Mouse (Mus musculus) embryonic fibroblast, embryonic 13.5 days (primary cell): ENCODE measurements around the gene Hist1h4k. TPM values are rescaled to one million over a fixed set of nuclear protein-coding genes. Genes with fewer than 3 reads are reported as not detected.
"Not testable (repeated sequence)": the region's sequence is repeated elsewhere in the genome, so short reads cannot be mapped to it uniquely, and the experiment has no call there.

Source experiments
- H3K27ac ChIP-seq: 2 replicates; pipeline ENCODE4 v1.5.1; 2012; ENCODE audit warnings: low read length, control low read depth, inconsistent platforms; ENCODE audit not compliant: insufficient read depth
- H3K4me1 ChIP-seq: 2 replicates; pipeline ENCODE4 v1.6.1; 2011; ENCODE audit warnings: low read length; ENCODE audit not compliant: control insufficient read depth, insufficient read depth
- H3K4me3 ChIP-seq: 2 replicates; pipeline ENCODE4 v1.5.1; 2011; ENCODE audit warnings: mild to moderate bottlenecking, control low read depth, low read length; ENCODE audit not compliant: insufficient read depth
- CTCF ChIP-seq: IDR thresholded peaks from 2 replicates; pipeline ENCODE4 v1.5.1; 2011; ENCODE audit warnings: mild to moderate bottlenecking, control low read depth, low read length, moderate library complexity, borderline replicate concordance; ENCODE audit not compliant: insufficient read depth
- POLR2A ChIP-seq: IDR thresholded peaks from 2 replicates; pipeline ENCODE4 v1.6.1; 2011; ENCODE audit warnings: low read depth, mild to moderate bottlenecking, control low read depth, low read length, moderate library complexity
- polyA plus RNA-seq: library from polyadenylated mRNA; stranded (reverse); fragments of >200 nt; gene quantifications from 2 replicates; pipeline ENCODE4 v1.2.4, GENCODE M21; 2011; ENCODE audit warnings: low read depth; ENCODE audit not compliant: missing spikeins, insufficient read length

Hist1h4k gene
- polyA plus RNA-seq, 1 experiment, result 7.3 TPM

DNA sequence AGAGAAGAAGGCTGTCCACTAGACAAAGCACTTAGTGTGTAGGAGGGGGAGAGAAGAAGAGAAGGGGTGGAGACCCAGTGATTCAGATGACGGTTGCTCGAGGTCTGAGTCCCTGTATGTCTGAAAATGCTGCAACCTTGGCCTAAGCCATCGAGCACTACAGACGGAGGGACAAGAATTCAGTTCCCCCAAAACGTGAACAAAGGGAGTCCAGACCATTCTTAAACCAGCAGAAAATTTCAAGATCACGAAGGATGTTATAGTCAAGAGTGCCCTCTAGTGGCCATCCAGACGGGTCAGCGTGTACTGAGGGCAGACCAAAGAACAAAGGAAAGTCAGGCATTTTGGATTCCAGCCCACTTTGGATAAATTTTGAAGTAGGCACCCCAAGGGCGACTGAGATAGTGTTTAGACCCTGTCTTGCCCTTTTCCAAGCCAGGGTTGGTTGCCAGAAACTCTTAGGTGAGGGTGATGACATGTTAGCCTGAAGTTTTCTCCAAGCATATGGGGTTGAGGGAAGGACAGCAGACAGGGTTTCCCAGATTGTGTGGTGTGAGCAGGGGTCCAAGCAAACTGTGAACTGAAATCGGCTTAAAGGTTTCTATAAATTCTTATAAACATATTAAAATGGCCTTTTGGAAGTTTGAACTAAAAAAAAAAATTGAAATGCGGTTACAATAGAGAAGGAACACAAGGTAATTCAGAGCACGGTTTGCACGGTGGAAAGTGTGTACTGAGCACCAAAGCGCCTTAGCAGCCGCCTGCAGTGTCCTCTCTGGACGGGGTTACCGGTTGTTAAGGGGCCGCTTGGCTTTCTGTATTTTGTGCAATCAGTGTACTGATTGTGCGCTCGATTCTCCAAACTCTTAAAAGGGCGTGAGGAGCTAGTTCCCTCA lies 16.0 kb downstream of the Hist1h4k start:
- peak overlapping the region; percentile 33 for H3K4me3 ChIP-seq
- no peak for TF ChIP-seq POLR2A
- peak; percentile 68; the same call in 1 of the 2 replicates for TF ChIP-seq CTCF
- peak overlapping the region; percentile 49 for H3K27ac ChIP-seq
- no peaks in the 10 kb centered on the region for H3K4me1 ChIP-seq

DNA sequence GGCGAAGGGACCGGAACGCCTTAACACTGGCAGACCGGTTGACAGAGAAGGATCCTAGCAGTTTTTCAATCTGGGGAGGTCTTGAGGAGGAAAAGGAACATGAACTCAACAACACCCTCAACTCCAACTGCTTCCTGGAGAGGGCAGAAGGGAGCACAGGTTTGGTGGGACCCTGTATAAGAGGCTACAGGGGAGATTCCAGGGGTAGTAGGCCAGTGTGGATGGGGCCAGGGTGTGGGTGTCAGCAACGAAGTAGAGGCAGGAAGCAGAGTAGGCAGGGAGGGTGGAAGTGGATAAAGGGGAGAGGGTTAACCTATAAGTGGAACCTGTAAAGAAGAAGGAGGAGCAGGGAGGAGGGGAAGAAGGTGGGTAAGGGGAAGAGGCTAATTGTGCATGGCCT lies 16.8 kb downstream of the Hist1h4k start:
- TF ChIP-seq POLR2A (no peak), CTCF (no peak)
- H3K4me3 ChIP-seq, result no peak overlapping the region
- no peak overlapping the region for H3K27ac ChIP-seq
- H3K4me1 ChIP-seq, result no peaks in the 10 kb centered on the region

DNA sequence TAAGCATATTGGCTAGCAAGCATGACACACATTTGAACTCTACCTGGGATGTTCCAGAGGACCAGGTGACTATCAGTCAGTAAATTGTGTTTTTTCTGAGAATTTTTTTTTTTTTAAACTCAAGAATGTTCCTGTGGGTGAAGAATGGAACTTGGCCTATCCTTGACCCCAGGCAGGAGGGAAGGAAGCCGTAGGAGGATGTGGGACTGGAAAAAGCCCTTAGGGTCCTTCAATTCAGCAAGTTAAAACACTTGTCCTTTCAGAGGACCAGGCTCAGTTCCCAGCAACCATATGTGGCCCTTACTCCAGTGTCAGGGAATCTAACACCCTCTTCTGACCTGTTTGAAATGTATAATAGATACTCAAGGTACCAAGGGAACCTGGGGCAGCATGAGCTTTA lies 20.8 kb downstream of the Hist1h4k start:
- TF ChIP-seq POLR2A (no peak), CTCF (no peak)
- Histone ChIP-seq H3K4me3 (no peak overlapping the region), H3K4me1 (no peaks in the 10 kb centered on the region), H3K27ac (no peak overlapping the region)

DNA sequence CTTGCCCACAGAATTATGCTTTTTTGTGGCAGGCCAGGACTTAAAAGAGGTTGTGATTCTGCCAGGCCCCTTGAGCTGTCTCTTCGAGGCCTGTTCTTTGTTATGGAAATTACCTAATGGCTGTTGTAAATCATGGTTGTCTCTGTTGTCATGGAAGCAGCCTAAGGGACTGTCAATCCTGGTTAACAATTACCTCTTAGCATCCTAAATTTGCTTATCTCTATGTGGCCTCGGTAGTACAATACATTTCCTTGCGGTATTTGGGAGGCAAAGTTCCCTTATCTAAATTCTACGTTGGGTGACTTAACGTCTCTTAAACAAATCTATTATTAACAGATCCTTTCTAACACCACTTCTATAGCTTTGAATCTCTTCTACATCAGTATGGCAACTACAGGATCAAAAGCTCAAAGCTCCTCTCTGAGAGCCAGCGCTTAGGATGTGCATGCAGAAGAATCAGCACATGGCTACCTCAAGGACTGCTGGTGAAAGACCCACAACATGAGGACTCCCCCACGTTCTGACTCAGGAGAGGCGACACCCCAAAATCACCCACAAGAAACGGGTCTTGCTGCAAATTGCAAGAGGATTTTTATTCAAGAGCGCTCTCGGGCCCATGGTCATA lies 22.2 kb downstream of the Hist1h4k start:
- no peak overlapping the region for H3K4me3 ChIP-seq
- no peaks in the 10 kb centered on the region for H3K4me1 ChIP-seq
- H3K27ac ChIP-seq, result no peak overlapping the region
- TF ChIP-seq CTCF (no peak), POLR2A (no peak)

DNA sequence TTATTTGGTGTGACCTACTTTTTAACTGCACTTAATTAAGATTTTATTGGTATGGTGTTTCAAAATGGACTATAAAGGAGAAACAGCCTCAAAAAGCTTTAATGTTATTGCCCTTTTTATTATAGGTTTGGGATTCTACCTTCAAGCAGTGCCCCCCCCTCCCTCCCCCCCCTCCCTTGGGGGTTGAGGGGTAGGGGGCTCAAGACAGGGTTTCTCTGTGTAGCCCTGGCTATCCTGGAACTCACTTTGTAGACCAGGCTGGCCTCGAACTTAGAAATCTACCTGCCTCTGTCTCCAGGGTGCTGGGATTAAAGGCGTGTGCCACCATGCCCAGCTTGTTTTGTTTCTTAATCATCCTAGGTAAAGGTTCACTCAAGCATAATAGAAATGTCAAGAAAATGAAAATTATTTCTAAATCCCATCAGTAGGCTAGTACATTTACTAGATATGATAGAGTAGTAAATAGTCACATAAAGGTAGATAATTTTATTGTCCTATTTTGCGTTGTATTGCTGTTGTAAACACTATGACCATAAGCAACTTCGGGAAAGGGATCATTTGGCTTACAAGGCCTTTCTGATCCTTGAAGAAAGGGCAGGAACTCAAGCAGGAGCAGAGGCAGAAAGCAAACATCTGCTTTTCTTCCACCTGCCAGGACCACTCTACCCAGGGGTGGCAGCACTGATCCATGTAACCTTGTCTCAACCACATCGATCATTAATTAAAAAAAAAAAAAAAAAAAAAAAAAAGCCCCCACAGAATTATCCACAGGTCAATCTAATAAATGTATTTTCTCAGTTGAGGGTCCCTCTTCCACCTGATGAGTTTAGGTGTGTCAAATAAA lies 27.1 kb downstream of the Hist1h4k start:
- H3K4me3 ChIP-seq, result no peak overlapping the region
- no peak overlapping the region for H3K27ac ChIP-seq
- no peak for TF ChIP-seq CTCF
- no peak for TF ChIP-seq POLR2A
- H3K4me1 ChIP-seq, result peaks cover 7% of the 10 kb centered on the region; the same call in 1 of the 2 replicates

DNA sequence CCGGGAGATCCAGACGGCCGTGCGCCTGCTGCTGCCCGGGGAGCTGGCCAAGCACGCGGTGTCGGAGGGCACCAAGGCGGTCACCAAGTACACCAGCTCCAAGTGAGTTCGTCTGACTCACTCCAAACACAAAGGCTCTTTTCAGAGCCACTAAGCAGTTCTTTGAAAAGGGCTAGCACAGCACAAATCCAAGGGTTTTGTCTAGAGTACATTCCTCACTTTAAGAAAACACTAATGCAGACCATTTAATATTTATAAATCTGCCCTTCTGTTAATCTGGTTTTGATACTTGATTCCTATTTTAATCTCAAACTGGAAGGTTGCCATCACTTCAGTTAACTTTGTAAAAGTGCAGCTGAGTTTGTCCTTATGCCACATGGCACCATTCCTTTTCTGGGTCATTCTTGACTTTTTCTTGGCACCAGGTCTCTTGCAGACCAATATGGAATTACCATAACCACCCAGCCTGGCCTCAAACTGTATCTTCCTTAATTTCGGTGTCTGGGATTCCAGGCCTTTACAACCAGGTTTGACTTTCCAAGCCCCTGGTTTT lies 27.9 kb downstream of the Hist1h4k start:
- Histone ChIP-seq H3K27ac (peak overlapping the region; percentile 56), H3K4me1 (peaks cover 7% of the 10 kb centered on the region; the same call in 1 of the 2 replicates), H3K4me3 (no peak overlapping the region)
- TF ChIP-seq POLR2A, result peak; percentile 54; the same call in 1 of the 2 replicates
- TF ChIP-seq CTCF, result no peak

DNA sequence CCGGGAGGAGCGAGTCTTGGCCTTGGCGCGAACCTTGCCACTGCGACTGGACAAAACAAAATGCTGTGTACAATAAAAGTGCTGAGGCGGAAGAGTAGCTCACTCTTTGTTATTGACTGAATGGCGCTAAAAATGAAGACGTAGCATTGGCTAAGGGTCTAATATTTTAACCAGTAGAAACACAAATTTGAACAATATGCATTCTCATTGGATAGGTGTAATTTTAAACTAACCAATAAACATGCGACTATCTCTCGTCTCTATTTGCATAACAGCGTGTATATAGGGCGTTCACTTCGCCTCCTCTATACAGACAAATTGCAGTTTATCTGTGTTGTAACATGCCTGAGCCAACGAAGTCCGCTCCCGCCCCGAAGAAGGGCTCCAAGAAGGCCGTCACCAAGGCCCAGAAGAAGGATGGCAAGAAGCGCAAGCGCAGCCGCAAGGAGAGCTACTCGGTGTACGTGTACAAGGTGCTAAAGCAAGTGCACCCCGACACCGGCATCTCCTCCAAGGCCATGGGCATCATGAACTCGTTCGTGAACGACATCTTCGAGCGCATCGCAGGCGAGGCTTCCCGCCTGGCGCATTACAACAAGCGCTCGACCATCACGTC lies 28.4 kb downstream of the Hist1h4k start, which contains the start of gene Hist1h2bm:
TSS of gene Hist1h2bm (plus strand) at position 288 of the 616 bp plus-strand sequence.
- TF ChIP-seq POLR2A, result peak; percentile 94
- H3K4me3 ChIP-seq, result peak within 1 kb of the TSS; percentile 33
- H3K4me1 ChIP-seq, result not testable (repeated sequence)
- H3K27ac ChIP-seq, result peak within 1 kb of the TSS; percentile 56

DNA sequence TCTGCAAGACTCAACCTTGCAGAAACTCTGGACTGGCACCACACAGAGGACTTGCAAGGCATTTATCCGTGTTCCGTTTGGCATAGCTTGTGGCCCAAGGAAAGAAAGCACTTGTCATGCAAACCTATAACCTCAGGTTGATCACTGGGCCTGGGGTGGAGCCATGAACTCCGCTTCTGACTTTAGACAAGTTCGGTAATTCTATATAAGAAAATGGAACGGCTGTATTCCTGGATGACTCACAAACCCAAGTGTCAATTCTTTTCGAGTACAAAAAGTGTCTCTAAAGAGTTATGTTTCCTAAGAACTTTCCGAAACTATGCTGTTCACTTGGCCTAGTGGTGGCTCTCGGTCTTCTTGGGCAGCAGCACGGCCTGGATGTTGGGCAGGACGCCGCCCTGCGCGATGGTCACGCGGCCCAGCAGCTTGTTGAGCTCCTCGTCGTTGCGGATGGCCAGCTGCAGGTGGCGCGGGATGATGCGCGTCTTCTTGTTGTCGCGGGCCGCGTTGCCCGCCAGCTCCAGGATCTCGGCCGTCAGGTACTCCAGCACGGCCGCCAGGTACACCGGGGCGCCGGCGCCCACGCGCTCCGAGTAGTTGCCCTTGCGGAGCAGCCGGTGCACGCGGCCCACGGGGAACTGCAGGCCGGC lies 29.1 kb downstream of the Hist1h4k start:
- not testable (repeated sequence) for H3K4me1 ChIP-seq
- H3K27ac ChIP-seq, result peak overlapping the region; percentile 53
- peak overlapping the region; percentile 33 for H3K4me3 ChIP-seq
